Mouse (Mus musculus): Measurements from ENCODE around the gene Cenpj. TPM values are rescaled to one million over a fixed set of nuclear protein-coding genes. Genes with fewer than 3 reads are reported as not detected.
A peak's percentile ranks its signal among the peaks of the same experiment; 100 is the strongest.

The Cenpj gene
- polyA plus RNA-seq, 1 experiment from 2014 or later = 5.3 TPM

- Histone ChIP-seq H3K36me3 (ENCODE audit: control insufficient read depth, insufficient read depth, low read length) (no peaks in the 10 kb centered on the region), H3K4me2 (ENCODE audit: low read length) (no peak overlapping the region), H3K27ac (ENCODE audit: low read length) (no peak overlapping the region), H3K27me3 (ENCODE audit: control insufficient read depth, insufficient read depth, low read depth, low read length) (no peaks in the 10 kb centered on the region), H3K4me3 (ENCODE audit: low read depth, low read length) (no peak overlapping the region), H3K9me3 (replicated peaks; ENCODE audit: control insufficient read depth, low read length, poor library complexity, severe bottlenecking) (no peaks in the 10 kb centered on the region), H3K9ac (ENCODE audit: low read depth, low read length) (no peak overlapping the region), H3K4me1 (ENCODE audit: control insufficient read depth, insufficient read depth, low read length) (no peaks in the 10 kb centered on the region)
- WGBS = 38% methylated on average over 6 of the region's 6 CpGs
- ATAC-seq = peak; percentile 32; the same call in 1 of the 2 replicates
These were observed 63.1 kb downstream of the Cenpj start for GRCm38 (mm10) chr14:56512084-56512483.

DNA sequence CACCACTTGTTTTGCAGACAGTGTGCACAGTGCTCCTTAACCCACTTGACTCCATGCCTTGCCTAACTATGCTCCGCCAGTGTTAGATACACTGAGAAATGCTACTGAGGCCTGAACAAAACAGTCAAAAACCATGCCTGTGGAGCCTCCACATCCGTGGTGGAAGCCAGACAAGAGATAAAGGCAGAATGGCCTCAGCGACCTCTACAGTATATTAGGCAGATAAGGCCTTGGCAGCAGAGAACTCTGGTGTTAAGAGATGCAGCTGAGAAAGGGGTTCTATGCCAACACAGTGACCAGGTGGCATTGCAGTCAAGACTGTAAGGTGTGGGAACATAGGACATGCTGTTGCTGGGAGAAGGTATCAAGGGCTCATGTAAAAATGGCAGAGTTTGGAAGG, 68.5 kb downstream of the Cenpj start:
- WGBS = 78% methylated on average over 3 of the region's 3 CpGs
- no peak for ATAC-seq
- no peaks in the 10 kb centered on the region for H3K9me3 ChIP-seq (replicated peaks; ENCODE audit: control insufficient read depth, low read length, poor library complexity, severe bottlenecking)
- no peaks in the 10 kb centered on the region for H3K4me1 ChIP-seq (ENCODE audit: control insufficient read depth, insufficient read depth, low read length)
- no peak overlapping the region for H3K27ac ChIP-seq (ENCODE audit: low read length)
- no peak overlapping the region for H3K4me3 ChIP-seq (ENCODE audit: low read depth, low read length)
- no peaks in the 10 kb centered on the region for H3K27me3 ChIP-seq (ENCODE audit: control insufficient read depth, insufficient read depth, low read depth, low read length)
- H3K9ac ChIP-seq (ENCODE audit: low read depth, low read length) = no peak overlapping the region
- H3K36me3 ChIP-seq (ENCODE audit: control insufficient read depth, insufficient read depth, low read length) = no peaks in the 10 kb centered on the region
- H3K4me2 ChIP-seq (ENCODE audit: low read length) = no peak overlapping the region

DNA sequence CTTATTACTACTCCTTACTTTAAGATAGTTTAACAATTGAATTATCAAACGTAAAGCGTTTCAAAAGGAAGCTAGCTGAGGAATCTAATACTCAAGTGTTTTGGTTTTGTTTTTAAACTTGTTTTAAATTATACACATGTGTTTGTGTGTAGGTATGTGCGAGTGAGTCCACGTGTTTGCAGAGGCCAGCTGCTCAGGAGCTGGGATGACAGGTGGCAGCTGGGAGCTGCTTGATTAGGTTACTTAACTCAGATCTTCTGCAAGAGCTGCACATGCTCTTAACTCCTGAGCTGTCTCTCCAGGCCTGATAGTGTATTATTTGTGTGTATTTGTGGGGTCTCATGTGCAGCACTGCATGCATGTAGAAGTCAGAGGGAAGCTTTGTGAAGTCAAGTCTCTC, 72.8 kb downstream of the Cenpj start:
- Histone ChIP-seq H3K27me3 (ENCODE audit: control insufficient read depth, insufficient read depth, low read depth, low read length) (no peaks in the 10 kb centered on the region), H3K4me1 (ENCODE audit: control insufficient read depth, insufficient read depth, low read length) (no peaks in the 10 kb centered on the region), H3K27ac (ENCODE audit: low read length) (no peak overlapping the region), H3K4me2 (ENCODE audit: low read length) (no peak overlapping the region), H3K4me3 (ENCODE audit: low read depth, low read length) (no peak overlapping the region), H3K36me3 (ENCODE audit: control insufficient read depth, insufficient read depth, low read length) (no peaks in the 10 kb centered on the region), H3K9ac (ENCODE audit: low read depth, low read length) (no peak overlapping the region), H3K9me3 (replicated peaks; ENCODE audit: control insufficient read depth, low read length, poor library complexity, severe bottlenecking) (no peaks in the 10 kb centered on the region)
- WGBS = 77% methylated on average over 4 of the region's 4 CpGs
- ATAC-seq = no peak

GRCm38 (mm10) chr14:56489806-56490205, 85.4 kb downstream of the Cenpj start:
- no peaks in the 10 kb centered on the region for H3K27me3 ChIP-seq (ENCODE audit: control insufficient read depth, insufficient read depth, low read depth, low read length)
- H3K4me1 ChIP-seq (ENCODE audit: control insufficient read depth, insufficient read depth, low read length) = no peaks in the 10 kb centered on the region
- no peak for ATAC-seq
- H3K9me3 ChIP-seq (replicated peaks; ENCODE audit: control insufficient read depth, low read length, poor library complexity, severe bottlenecking) = no peaks in the 10 kb centered on the region
- no peaks in the 10 kb centered on the region for H3K36me3 ChIP-seq (ENCODE audit: control insufficient read depth, insufficient read depth, low read length)
- H3K4me2 ChIP-seq (ENCODE audit: low read length) = no peak overlapping the region
- H3K9ac ChIP-seq (ENCODE audit: low read depth, low read length) = no peak overlapping the region
- H3K4me3 ChIP-seq (ENCODE audit: low read depth, low read length) = no peak overlapping the region
- no peak overlapping the region for H3K27ac ChIP-seq (ENCODE audit: low read length)

Other genes with a start within 250 kb of the Cenpj start
- gene Atp12a, start 210.4 kb downstream of the Cenpj start, polyA plus RNA-seq (2015; fragmentation: Nextera tagmentation; extraction: Ambion mirVana) = 0.23 and 0.30 TPM in 2 replicates
- 1.3 and 1.7 TPM in 2 replicates for gene Rnf17, start 172.8 kb downstream of the Cenpj start, polyA plus RNA-seq (2015; fragmentation: Nextera tagmentation; extraction: Ambion mirVana)
- gene Parp4, start 194 bp upstream of the Cenpj start, polyA plus RNA-seq (2015; fragmentation: Nextera tagmentation; extraction: Ambion mirVana) = 0.93 and 1.5 TPM in 2 replicates
- 42.4 TPM in 2 replicates for gene Mphosph8, start 92.8 kb upstream of the Cenpj start, polyA plus RNA-seq (2015; fragmentation: Nextera tagmentation; extraction: Ambion mirVana)
- gene Pspc1, start 202.9 kb upstream of the Cenpj start, polyA plus RNA-seq (2015; fragmentation: Nextera tagmentation; extraction: Ambion mirVana) = 38.8 and 49.1 TPM in 2 replicates
- 36.4 and 38.5 TPM in 2 replicates for gene Zmym5, start 236.3 kb upstream of the Cenpj start, polyA plus RNA-seq (2015; fragmentation: Nextera tagmentation; extraction: Ambion mirVana)

All from midbrain, embryonic 16.5 days (tissue).